Mouse (Mus musculus): ENCODE data around the gene Gdf15. TPM values are rescaled to one million over a fixed set of nuclear protein-coding genes. Genes with fewer than 3 reads are reported as not detected.
A peak's percentile ranks its signal among the peaks of the same experiment; 100 is the strongest.

The Gdf15 gene
- 3.1 and 4.2 TPM in 2 replicates for polyA plus RNA-seq (2011; ENCODE audit: insufficient read length, low read depth, missing spikeins)

GRCm38 (mm10) chr8:70632346-70632892, at the start of gene Gdf15:
Gene Gdf15, minus strand, starts transcription at chr8:70632456.
- TF ChIP-seq CTCF (IDR thresholded peaks at IDR 0.05; ENCODE audit: borderline replicate concordance, insufficient read depth, low read length), result no peak
- no peak for TF ChIP-seq POLR2A (IDR thresholded peaks at IDR 0.05; ENCODE audit: low read depth, low read length)
- peak within 1 kb of the TSS; percentile 78 for H3K27ac ChIP-seq (ENCODE audit: insufficient read depth, low read length)
- H3K4me3 ChIP-seq (ENCODE audit: insufficient read depth, low read length), result peak within 1 kb of the TSS; percentile 23
- H3K4me1 ChIP-seq (ENCODE audit: control insufficient read depth, insufficient read depth, low read length), result peaks cover 9% of the 10 kb centered on the region

- H3K4me3 ChIP-seq (ENCODE audit: insufficient read depth, low read length), result no peak overlapping the region
- H3K27ac ChIP-seq (ENCODE audit: insufficient read depth, low read length), result 0 out of 2 replicates have a peak overlapping the region, but pooled peaks have one; percentile 49
- TF ChIP-seq CTCF (IDR thresholded peaks at IDR 0.05; ENCODE audit: borderline replicate concordance, insufficient read depth, low read length), result no peak
- TF ChIP-seq POLR2A (IDR thresholded peaks at IDR 0.05; ENCODE audit: low read depth, low read length), result no peak
- H3K4me1 ChIP-seq (ENCODE audit: control insufficient read depth, insufficient read depth, low read length), result peaks cover 8% of the 10 kb centered on the region
Measured at GRCm38 (mm10) chr8:70681410-70681809, 49.2 kb upstream of the Gdf15 start.

- H3K27ac ChIP-seq (ENCODE audit: insufficient read depth, low read length), result no peak overlapping the region
- TF ChIP-seq POLR2A (IDR thresholded peaks at IDR 0.05; ENCODE audit: low read depth, low read length) (no peak), CTCF (IDR thresholded peaks at IDR 0.05; ENCODE audit: borderline replicate concordance, insufficient read depth, low read length) (no peak)
- no peak overlapping the region for H3K4me3 ChIP-seq (ENCODE audit: insufficient read depth, low read length)
- peaks cover 8% of the 10 kb centered on the region for H3K4me1 ChIP-seq (ENCODE audit: control insufficient read depth, insufficient read depth, low read length)
Measured at GRCm38 (mm10) chr8:70680039-70680438, 47.8 kb upstream of the Gdf15 start.

GRCm38 (mm10) chr8:70679404-70679803, 47.1 kb upstream of the Gdf15 start:
- TF ChIP-seq POLR2A (IDR thresholded peaks at IDR 0.05; ENCODE audit: low read depth, low read length), result no peak
- no peak for TF ChIP-seq CTCF (IDR thresholded peaks at IDR 0.05; ENCODE audit: borderline replicate concordance, insufficient read depth, low read length)
- no peak overlapping the region for H3K4me3 ChIP-seq (ENCODE audit: insufficient read depth, low read length)
- H3K27ac ChIP-seq (ENCODE audit: insufficient read depth, low read length), result no peak overlapping the region
- peaks cover 7% of the 10 kb centered on the region; the same call in 1 of the 2 replicates for H3K4me1 ChIP-seq (ENCODE audit: control insufficient read depth, insufficient read depth, low read length)

GRCm38 (mm10) chr8:70678679-70679078, 46.4 kb upstream of the Gdf15 start:
- peaks cover 11% of the 10 kb centered on the region; the same call in 1 of the 2 replicates for H3K4me1 ChIP-seq (ENCODE audit: control insufficient read depth, insufficient read depth, low read length)
- TF ChIP-seq CTCF (IDR thresholded peaks at IDR 0.05; ENCODE audit: borderline replicate concordance, insufficient read depth, low read length) (no peak), POLR2A (IDR thresholded peaks at IDR 0.05; ENCODE audit: low read depth, low read length) (no peak)
- H3K4me3 ChIP-seq (ENCODE audit: insufficient read depth, low read length), result no peak overlapping the region
- no peak overlapping the region for H3K27ac ChIP-seq (ENCODE audit: insufficient read depth, low read length)

GRCm38 (mm10) chr8:70677451-70678080, 45.3 kb upstream of the Gdf15 start:
- peaks cover 11% of the 10 kb centered on the region; the same call in 1 of the 2 replicates for H3K4me1 ChIP-seq (ENCODE audit: control insufficient read depth, insufficient read depth, low read length)

GRCm38 (mm10) chr8:70675336-70675735, 43.1 kb upstream of the Gdf15 start:
- Histone ChIP-seq H3K27ac (ENCODE audit: insufficient read depth, low read length) (no peak overlapping the region), H3K4me1 (ENCODE audit: control insufficient read depth, insufficient read depth, low read length) (0 out of 2 replicates have a peak, but pooled peaks cover 7% of the 10 kb centered on the region), H3K4me3 (ENCODE audit: insufficient read depth, low read length) (no peak overlapping the region)
- no peak for TF ChIP-seq POLR2A (IDR thresholded peaks at IDR 0.05; ENCODE audit: low read depth, low read length)
- TF ChIP-seq CTCF (IDR thresholded peaks at IDR 0.05; ENCODE audit: borderline replicate concordance, insufficient read depth, low read length), result no peak

More at GRCm38 (mm10) chr8:70677451-70678080, 45.3 kb upstream of the Gdf15 start:
- Histone ChIP-seq H3K27ac (ENCODE audit: insufficient read depth, low read length) (no peak overlapping the region), H3K4me3 (ENCODE audit: insufficient read depth, low read length) (no peak overlapping the region)
- TF ChIP-seq POLR2A (IDR thresholded peaks at IDR 0.05; ENCODE audit: low read depth, low read length) (no peak), CTCF (IDR thresholded peaks at IDR 0.05; ENCODE audit: borderline replicate concordance, insufficient read depth, low read length) (no peak)

- TF ChIP-seq POLR2A (IDR thresholded peaks at IDR 0.05; ENCODE audit: low read depth, low read length) (no peak), CTCF (IDR thresholded peaks at IDR 0.05; ENCODE audit: borderline replicate concordance, insufficient read depth, low read length) (no peak)
- H3K4me3 ChIP-seq (ENCODE audit: insufficient read depth, low read length), result no peak overlapping the region
- H3K27ac ChIP-seq (ENCODE audit: insufficient read depth, low read length), result no peak overlapping the region
- H3K4me1 ChIP-seq (ENCODE audit: control insufficient read depth, insufficient read depth, low read length), result 0 out of 2 replicates have a peak, but pooled peaks cover 7% of the 10 kb centered on the region
Measured at GRCm38 (mm10) chr8:70674716-70675115, 42.5 kb upstream of the Gdf15 start.

GRCm38 (mm10) chr8:70674109-70674508, 41.9 kb upstream of the Gdf15 start:
- peak overlapping the region; percentile 53 for H3K4me3 ChIP-seq (ENCODE audit: insufficient read depth, low read length)
- 0 out of 2 replicates have a peak, but pooled peaks cover 7% of the 10 kb centered on the region for H3K4me1 ChIP-seq (ENCODE audit: control insufficient read depth, insufficient read depth, low read length)
- TF ChIP-seq POLR2A (IDR thresholded peaks at IDR 0.05; ENCODE audit: low read depth, low read length) (peak; percentile 49; the same call in 1 of the 2 replicates), CTCF (IDR thresholded peaks at IDR 0.05; ENCODE audit: borderline replicate concordance, insufficient read depth, low read length) (no peak)
- peak overlapping the region; percentile 87 for H3K27ac ChIP-seq (ENCODE audit: insufficient read depth, low read length)
